Mouse (Mus musculus): Measurements from ENCODE around the gene Hist1h2bc. TPM values are rescaled to one million over a fixed set of nuclear protein-coding genes. Genes with fewer than 3 reads are reported as not detected.
A peak's percentile ranks its signal among the peaks of the same experiment; 100 is the strongest.
"Not testable (repeated sequence)": the region's sequence is repeated elsewhere in the genome, so short reads cannot be mapped to it uniquely, and the experiment has no call there.

Hist1h2bc gene
- total RNA-seq, 2 experiments from 2014 or later: 57.7 to 374 TPM

DNA sequence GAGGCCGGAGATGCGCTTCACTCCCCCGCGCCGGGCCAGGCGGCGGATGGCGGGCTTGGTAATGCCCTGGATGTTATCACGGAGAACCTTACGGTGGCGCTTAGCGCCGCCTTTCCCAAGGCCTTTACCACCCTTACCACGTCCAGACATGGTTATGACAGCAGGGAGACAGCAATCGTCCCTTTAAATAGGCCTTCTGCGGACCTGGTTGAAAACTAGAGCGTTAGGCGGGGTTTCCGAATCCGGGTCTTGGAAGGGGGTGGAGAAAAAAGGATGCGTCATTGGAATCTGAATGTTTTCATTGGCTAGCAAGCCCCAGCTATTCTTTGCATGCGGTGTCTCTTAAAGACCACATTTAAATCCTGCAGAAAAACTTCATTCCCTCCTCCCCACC is 14.3 kb downstream of the Hist1h2bc start, which contains the start of gene Hist1h4c:
Hist1h4c (minus strand) TSS at position 155 of the 394 bp plus-strand sequence.
- ATAC-seq (replicated peaks; ENCODE audit: poor library complexity, severe bottlenecking): peak; percentile 82

- ATAC-seq (replicated peaks; ENCODE audit: poor library complexity, severe bottlenecking): no peak
Observed at GRCm38 (mm10) chr13:23698996-23699395, 15.0 kb downstream of the Hist1h2bc start.

GRCm38 (mm10) chr13:23699767-23700166 is 15.8 kb downstream of the Hist1h2bc start:
- ATAC-seq (replicated peaks; ENCODE audit: poor library complexity, severe bottlenecking): no peak

DNA sequence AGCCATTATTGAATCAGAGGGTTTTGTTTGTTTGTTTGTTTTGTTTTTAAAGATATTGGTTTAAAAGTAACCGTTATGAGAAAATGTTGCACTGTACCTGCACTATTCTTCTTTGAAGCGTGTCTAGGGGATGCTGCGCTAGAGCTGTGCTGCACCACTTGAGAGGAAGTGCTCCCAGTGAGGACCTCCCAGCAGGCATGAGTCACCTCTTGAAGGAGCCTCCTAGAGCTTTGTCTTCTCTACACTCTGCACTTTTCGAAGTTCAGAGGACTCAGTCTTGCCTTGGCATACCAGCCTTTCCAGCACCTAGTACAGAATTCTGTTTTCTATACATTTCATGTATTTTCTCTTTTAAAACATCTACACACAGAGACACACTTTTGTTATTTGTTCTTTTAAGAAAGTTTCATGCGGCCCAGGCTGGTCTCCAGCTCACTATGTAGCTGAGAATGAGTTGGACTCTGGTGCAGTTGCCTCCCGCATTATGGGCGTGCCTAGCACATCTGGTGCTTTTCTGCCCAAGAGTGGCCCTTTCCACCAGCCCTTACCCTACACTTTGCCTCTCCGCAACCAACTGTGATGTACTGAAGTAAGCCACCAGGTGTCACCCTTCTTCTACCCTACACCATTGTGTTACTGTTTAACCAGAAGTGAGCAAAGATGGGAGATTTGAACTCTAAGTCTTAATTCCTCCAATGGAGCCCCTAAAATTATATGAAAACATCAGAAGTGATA is 17.0 kb downstream of the Hist1h2bc start:
- ATAC-seq (replicated peaks; ENCODE audit: poor library complexity, severe bottlenecking): peak; percentile 57

- no peak for ATAC-seq (replicated peaks; ENCODE audit: poor library complexity, severe bottlenecking)
Observed at GRCm38 (mm10) chr13:23702220-23702619, 18.2 kb downstream of the Hist1h2bc start.

GRCm38 (mm10) chr13:23702801-23703200 is 18.8 kb downstream of the Hist1h2bc start:
- ATAC-seq (replicated peaks; ENCODE audit: poor library complexity, severe bottlenecking): not testable (repeated sequence)

- peak; percentile 60 for ATAC-seq (replicated peaks; ENCODE audit: poor library complexity, severe bottlenecking)
Observed at GRCm38 (mm10) chr13:23705751-23706356, 21.9 kb downstream of the Hist1h2bc start.

- no peak for ATAC-seq (replicated peaks; ENCODE audit: poor library complexity, severe bottlenecking)
Observed at GRCm38 (mm10) chr13:23706771-23707170, 22.8 kb downstream of the Hist1h2bc start.

- ATAC-seq (replicated peaks; ENCODE audit: poor library complexity, severe bottlenecking): no peak
Observed at GRCm38 (mm10) chr13:23708041-23708440, 24.0 kb downstream of the Hist1h2bc start.

GRCm38 (mm10) chr13:23708654-23709053 is 24.7 kb downstream of the Hist1h2bc start:
- no peak for ATAC-seq (replicated peaks; ENCODE audit: poor library complexity, severe bottlenecking)

GRCm38 (mm10) chr13:23709714-23710373 is 25.8 kb downstream of the Hist1h2bc start:
- ATAC-seq (replicated peaks; ENCODE audit: poor library complexity, severe bottlenecking): peak; percentile 47

- ATAC-seq (replicated peaks; ENCODE audit: poor library complexity, severe bottlenecking): peak; percentile 41
Observed at GRCm38 (mm10) chr13:23710374-23711089, 26.5 kb downstream of the Hist1h2bc start, which contains the start of gene Hfe. Gene Hfe (minus strand): TSS chr13:23710854.

GRCm38 (mm10) chr13:23716261-23717042 is 32.5 kb downstream of the Hist1h2bc start:
- ATAC-seq (replicated peaks; ENCODE audit: poor library complexity, severe bottlenecking): peak; percentile 57

- no peak for ATAC-seq (replicated peaks; ENCODE audit: poor library complexity, severe bottlenecking)
Observed at GRCm38 (mm10) chr13:23717176-23717575, 33.2 kb downstream of the Hist1h2bc start.

DNA sequence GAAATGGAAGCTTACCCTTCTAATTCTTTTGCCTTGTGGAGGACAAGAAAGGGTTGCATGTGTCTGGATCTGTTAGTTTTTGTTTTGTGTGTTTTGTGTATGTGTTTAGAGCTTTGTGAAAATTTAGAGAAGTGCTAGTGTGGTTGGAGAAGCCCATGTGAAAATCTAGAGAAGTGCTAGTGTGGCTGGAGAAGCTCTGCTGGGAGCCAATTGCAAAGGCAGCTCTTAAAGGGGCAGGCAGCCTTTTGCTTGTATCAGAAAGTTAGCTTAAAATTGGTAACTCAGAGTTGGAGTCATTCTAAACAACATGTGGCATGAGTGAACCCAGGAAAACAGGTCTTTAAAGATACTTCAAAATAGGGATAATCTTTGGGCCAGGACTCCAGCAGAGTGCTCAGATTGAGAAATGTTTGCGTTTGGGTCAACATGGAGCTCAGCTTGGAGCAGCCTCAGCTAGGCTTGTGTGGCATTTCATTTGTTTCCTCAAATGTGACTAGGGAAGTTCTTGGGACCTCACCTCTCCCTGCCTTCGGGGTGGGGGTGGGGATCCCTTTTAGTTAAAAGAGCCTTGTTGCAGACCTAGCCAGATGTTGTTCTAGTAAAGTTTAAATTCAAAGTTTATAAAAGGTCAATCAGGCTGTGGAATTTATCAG is 33.7 kb downstream of the Hist1h2bc start:
- ATAC-seq (replicated peaks; ENCODE audit: poor library complexity, severe bottlenecking): 0 out of 2 replicates have a peak, but pooled peaks have one; percentile 41

GRCm38 (mm10) chr13:23724239-23724638 is 40.2 kb downstream of the Hist1h2bc start:
- no peak for ATAC-seq (replicated peaks; ENCODE audit: poor library complexity, severe bottlenecking)

- no peak for ATAC-seq (replicated peaks; ENCODE audit: poor library complexity, severe bottlenecking)
Observed at GRCm38 (mm10) chr13:23725213-23725612, 41.2 kb downstream of the Hist1h2bc start.

DNA sequence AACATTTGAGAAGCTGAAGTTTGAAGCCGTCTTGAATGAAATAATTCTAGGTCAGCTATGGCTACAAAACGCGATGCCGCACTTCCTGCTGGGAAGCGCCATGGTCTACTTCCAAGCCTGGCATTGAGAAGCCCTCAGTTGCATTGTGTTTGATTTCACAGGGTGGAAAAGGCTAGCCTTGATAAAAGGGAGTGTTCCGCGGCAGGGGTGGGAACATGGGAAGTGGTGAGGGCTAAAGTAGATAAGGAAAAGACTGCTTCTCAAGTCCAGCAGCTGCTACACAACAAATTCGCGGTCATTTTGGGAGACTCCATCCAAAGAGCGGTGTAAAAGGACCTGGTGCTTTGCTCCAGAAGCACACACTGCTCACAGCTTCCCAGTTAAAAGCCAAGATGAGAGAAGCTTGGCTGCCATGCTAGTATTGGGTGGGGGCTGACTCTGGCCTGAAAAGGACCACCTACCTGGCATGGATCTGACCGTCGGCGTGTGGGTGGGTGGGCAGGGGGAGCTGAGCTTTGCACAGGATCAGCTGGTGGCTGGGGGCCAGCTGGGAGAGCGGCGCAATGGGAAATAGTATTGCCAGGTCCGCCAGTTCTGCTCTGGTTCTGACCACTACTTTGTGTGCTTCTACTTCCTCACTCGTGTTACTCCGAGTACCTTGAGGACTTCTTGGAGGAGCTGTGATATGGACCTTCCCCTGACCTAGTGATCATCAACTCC is 44.6 kb downstream of the Hist1h2bc start:
- peak; percentile 34 for ATAC-seq (replicated peaks; ENCODE audit: poor library complexity, severe bottlenecking)

- peak; percentile 76 for ATAC-seq (replicated peaks; ENCODE audit: poor library complexity, severe bottlenecking)
Observed at GRCm38 (mm10) chr13:23729192-23729525, 45.2 kb downstream of the Hist1h2bc start.
